Mouse (Mus musculus): ENCODE measurements around the gene Krt26. TPM values are rescaled to one million over a fixed set of nuclear protein-coding genes. Genes with fewer than 3 reads are reported as not detected.

Krt26 gene
- total RNA-seq, 2 experiments from 2014 or later: 0.14 TPM; not detected in 1

DNA sequence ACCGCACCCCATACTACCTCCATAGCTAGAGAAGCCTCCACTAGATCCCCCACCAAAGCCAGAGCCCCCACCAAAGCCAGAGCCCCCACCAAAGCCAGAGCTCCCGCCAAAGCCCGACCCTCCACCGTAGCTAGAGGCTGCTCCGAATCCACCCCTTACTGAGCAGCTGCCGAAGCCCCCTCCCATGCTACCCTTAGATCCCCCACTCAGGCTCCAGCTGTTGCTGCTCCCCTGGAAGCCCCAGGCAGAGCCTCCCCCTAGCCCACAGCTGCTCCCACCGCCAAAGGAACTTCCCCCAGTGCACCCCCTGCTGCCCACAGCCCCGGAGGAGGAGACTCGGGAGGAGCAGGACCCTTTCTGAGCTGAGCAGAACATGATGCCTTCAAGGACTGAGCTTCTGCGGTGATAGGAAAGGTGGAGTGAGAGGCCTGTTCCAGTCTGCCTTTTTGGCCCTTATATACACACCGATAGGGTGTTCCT lies 52.9 kb downstream of the Krt26 start, which contains the start of gene Krt24:
Krt24 (minus strand) TSS at position 430 of the 480 bp plus-strand sequence.
- DNase-seq (ENCODE audit: low spot score in 2 of 2): no peak

DNA sequence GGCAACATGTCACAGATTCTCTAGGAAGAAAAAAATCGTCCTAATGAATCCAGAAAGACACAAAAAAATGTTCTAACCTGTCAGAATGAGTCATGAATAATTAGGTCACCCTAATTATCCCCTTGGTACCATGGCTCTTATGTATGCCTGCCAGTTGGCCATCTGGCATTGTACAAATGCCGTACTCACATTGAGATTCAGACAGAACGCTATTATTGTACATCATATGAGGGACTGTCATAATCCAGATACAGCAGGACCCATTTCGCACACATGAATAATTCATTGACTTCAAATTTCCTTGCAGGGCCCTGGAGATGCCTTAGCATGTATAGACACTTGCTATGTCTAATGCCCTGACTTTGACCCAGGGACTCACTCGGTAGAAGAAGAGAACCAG lies 53.8 kb downstream of the Krt26 start:
- DNase-seq (ENCODE audit: low spot score in 2 of 2): no peak

DNA sequence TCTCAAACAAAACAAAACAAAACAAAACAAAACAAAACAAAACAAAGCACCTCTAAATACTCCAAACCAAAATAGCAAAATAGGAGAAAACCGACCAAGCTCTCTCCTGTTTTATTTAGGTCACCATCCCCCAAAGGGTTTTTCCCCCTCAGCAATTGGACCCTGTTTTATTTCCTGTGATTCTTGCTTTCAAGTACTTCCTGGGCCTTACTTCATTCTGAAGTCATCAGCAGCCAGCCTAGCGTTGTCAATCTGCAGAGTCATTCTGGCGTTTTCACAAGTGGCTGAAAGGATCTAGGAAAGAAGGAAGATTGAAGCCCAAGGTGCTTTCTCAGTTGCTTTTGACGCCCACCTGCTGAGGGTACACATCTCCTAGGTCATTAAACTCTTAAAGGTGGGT lies 54.4 kb downstream of the Krt26 start:
- no peak for DNase-seq (ENCODE audit: low spot score in 2 of 2)

DNA sequence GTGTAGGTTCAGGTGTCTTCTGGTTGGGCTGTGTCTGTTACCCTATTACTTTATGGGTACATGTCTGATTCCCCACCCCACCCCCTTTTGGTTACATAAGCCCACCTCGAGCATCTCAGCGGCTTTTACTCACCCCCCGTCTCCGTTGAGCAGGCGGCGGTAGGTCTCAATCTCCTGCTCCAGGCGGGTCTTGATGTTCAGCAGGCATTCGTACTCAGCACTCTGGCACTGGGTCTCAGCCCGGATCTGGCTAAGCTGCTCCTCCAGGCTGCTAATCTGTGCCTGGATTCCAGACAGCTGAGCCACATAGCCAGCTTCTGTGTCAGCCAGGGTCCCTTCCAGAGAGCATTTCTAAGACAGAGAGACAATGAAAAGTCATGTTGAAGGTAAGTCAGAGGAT lies 56.6 kb downstream of the Krt26 start:
- no peak for DNase-seq (ENCODE audit: low spot score in 2 of 2)

DNA sequence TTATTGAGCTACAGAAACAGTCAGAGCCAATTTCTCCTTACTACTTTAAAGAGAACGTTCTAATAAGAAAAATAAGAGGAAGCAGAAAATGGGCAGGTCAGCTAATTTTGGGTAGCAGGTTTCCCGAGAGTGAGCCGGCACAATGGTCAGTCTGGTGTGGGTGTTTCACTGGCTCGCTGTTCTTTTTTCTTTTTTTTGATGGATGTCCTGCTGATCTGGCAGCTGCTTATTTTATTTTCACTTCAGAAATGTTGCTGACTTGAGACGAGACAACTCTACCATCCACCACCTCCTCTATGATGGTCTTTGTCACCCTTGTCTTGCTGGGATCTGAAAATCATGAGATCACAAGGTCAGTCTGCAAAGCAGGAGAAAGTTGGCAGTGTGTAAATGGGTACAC lies 57.8 kb downstream of the Krt26 start:
- DNase-seq (ENCODE audit: low spot score in 2 of 2): no peak

Other genes with a start within 250 kb of the Krt26 start
- gene Tns4, start 248.7 kb downstream of the Krt26 start, total RNA-seq (2021): under 1 TPM; 0.09 to 0.21 TPM
- gene Ccr7, start 182.9 kb downstream of the Krt26 start, total RNA-seq (2021): not detected
- 10 to 100 TPM; 75.4 to 80.2 TPM for gene Smarce1, start 106.9 kb downstream of the Krt26 start, total RNA-seq (2021)
- 10 to 100 TPM; 28.4 to 32.8 TPM for gene Krt222, start 93.9 kb downstream of the Krt26 start, total RNA-seq (2021)
- gene Krt24, start 52.7 kb downstream of the Krt26 start, total RNA-seq (2021): not detected
- not detected for gene Krt25, start 15.0 kb downstream of the Krt26 start, total RNA-seq (2021)
- not detected for gene Krt27, start 13.1 kb upstream of the Krt26 start, total RNA-seq (2021)
- under 1 TPM; 0.32 to 0.45 TPM for gene Krt28, start 36.9 kb upstream of the Krt26 start, total RNA-seq (2021)
- gene Krt10, start 51.4 kb upstream of the Krt26 start, total RNA-seq (2021): 10 to 100 TPM; 13.0 to 14.4 TPM
- 1 to 10 TPM; 1.1 to 1.5 TPM for gene Krt12, start 84.3 kb upstream of the Krt26 start, total RNA-seq (2021)
- not detected for gene Krt20, start 100.2 kb upstream of the Krt26 start, total RNA-seq (2021)
- gene Krt23, start 155.2 kb upstream of the Krt26 start, total RNA-seq (2021): not detected
- gene Krt39, start 183.4 kb upstream of the Krt26 start, total RNA-seq (2021): not detected
- gene Krt40, start 205.2 kb upstream of the Krt26 start, total RNA-seq (2021): not detected
- gene Krtap3-3, start 212.9 kb upstream of the Krt26 start, total RNA-seq (2021): not detected
- not detected for gene Krtap3-2, start 218.9 kb upstream of the Krt26 start, total RNA-seq (2021)
- gene Gm11939, start 221.5 kb upstream of the Krt26 start, total RNA-seq (2021): not detected
- gene Krtap3-1, start 228.7 kb upstream of the Krt26 start, total RNA-seq (2021): not detected
- not detected for gene Krtap1-5, start 243.1 kb upstream of the Krt26 start, total RNA-seq (2021)
- gene Krtap1-4, start 245.7 kb upstream of the Krt26 start, total RNA-seq (2021): not detected